Mouse (Mus musculus): ENCODE results near the gene Pla2g6.

- peak; percentile 36; the same call in 1 of the 2 replicates for TF ChIP-seq CTCF (IDR thresholded peaks at IDR 0.05; ENCODE audit: low read depth)
- no peak for TF ChIP-seq EP300 (IDR thresholded peaks at IDR 0.05; ENCODE audit: low read depth)
Observed at GRCm38 (mm10) chr15:79262375-79262774, 65.8 kb downstream of the Pla2g6 start.
